Mouse (Mus musculus): ENCODE data around the gene Ros1.
A peak's percentile ranks its signal among the peaks of the same experiment; 100 is the strongest.

The Ros1 gene

DNA sequence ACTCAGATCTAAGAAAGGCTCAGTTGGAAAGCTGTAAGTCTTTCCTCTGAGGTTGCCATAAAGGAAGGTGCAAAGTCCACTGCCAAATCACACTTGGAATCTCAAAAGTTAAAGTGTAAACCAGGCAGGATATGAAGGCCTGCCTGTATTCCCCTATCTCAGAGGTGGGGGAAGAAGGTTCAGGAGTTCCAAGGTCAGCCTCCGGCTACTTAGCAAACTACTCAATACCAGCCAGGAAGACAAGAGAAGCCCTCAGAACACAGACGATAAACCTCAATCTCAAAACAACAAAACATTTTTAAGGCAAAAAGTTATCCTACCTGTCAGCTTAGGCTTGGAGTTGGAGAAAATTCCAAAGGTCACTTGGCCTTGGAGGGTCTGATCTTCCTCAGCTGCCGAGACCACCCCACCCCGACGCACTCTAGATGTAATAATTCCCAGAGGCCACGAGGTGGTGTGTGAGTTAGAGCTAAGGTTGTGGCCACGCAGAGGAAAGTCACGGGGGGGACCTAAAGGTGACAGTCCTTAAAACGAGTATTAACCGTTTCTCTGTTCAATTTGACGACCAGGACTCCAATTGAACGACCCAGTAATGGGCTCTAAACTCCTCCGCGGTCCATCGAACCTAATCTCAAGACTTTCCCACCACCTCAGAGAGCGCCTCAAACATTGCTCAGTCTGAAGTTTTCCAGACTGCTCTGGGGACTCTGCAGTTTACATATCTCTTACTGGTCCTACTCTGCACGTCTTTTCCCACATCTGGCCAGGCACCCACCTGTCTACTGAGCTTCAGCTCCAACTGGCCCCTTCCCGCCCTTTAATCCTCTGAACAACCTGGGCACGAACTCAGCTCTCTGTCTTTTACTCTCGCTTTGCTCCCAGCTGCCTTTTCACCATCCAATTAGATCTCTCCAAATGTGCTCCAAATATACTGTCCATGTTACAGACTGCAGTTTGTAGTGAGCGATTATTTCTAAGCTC lies 37.4 kb upstream of the Ros1 start:
- peaks cover 4% of the 10 kb centered on the region; the same call in 1 of the 2 replicates for H3K36me3 ChIP-seq (ENCODE audit: insufficient read depth, low read length)
- H3K4me3 ChIP-seq (replicated peaks; ENCODE audit: low read length), result peak overlapping the region; percentile 92
- H3K4me1 ChIP-seq (replicated peaks; ENCODE audit: low read depth, low read length), result peaks cover 48% of the 10 kb centered on the region
- no peaks in the 10 kb centered on the region for H3K9me3 ChIP-seq (ENCODE audit: low read length)
- no peaks in the 10 kb centered on the region for H3K27me3 ChIP-seq (ENCODE audit: insufficient read depth, low read length)
- TF ChIP-seq CTCF (conservative IDR thresholded peaks at IDR 0.05; ENCODE audit: low read length) (no peak; the same call in 1 of the 2 replicates), NANOG (IDR thresholded peaks at IDR 0.05; ENCODE audit: borderline replicate concordance, low read length) (no peak), POU5F1 (IDR thresholded peaks at IDR 0.05; ENCODE audit: borderline replicate concordance, low read length) (no peak)

DNA sequence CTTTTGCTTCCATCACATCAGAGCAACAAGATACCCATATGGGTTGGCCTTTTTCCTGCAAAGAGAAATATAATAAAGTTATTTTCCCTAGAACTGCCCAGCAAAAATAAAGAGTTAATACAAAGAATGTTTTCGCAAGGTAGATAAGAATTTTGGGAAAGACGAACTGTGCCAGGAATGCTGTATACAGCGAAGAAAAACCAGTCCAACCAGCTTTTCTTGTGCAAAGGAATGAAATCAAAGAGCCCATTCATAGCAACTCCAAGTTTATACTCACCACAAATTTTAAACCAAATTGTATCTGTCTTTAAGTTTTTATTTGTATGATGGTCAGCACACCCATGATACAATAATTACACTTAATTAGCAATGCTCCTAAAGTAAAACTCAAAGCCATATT lies 24.6 kb upstream of the Ros1 start:
- TF ChIP-seq CTCF (conservative IDR thresholded peaks at IDR 0.05; ENCODE audit: low read length), result no peak
- no peak for TF ChIP-seq POU5F1 (IDR thresholded peaks at IDR 0.05; ENCODE audit: borderline replicate concordance, low read length)
- no peak for TF ChIP-seq NANOG (IDR thresholded peaks at IDR 0.05; ENCODE audit: borderline replicate concordance, low read length)
- Histone ChIP-seq H3K27me3 (ENCODE audit: insufficient read depth, low read length) (no peaks in the 10 kb centered on the region), H3K36me3 (ENCODE audit: insufficient read depth, low read length) (no peaks in the 10 kb centered on the region), H3K4me3 (replicated peaks; ENCODE audit: low read length) (no peak overlapping the region), H3K9me3 (ENCODE audit: low read length) (peaks cover 2% of the 10 kb centered on the region; the same call in 1 of the 2 replicates), H3K4me1 (replicated peaks; ENCODE audit: low read depth, low read length) (peaks cover 11% of the 10 kb centered on the region)

DNA sequence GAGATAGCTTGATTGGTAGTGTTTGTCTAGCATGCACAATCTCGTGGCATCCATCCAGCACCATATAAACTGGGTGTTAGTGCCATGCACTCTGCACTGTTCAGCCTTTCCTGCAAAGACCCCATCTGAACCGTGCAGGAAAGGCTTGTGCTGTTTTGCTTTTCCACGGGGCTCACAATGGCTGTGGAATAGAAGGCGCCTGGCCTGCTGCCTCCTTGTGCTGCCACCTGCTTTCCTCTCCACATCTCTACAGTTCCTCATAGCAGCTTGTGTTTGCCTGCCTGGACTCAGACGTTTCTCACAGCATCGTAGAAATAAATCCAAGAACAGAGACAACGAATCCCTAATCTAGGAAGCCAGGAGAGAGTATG lies 22.5 kb upstream of the Ros1 start:
- Histone ChIP-seq H3K4me3 (replicated peaks; ENCODE audit: low read length) (no peak overlapping the region), H3K9me3 (ENCODE audit: low read length) (no peaks in the 10 kb centered on the region), H3K27me3 (ENCODE audit: insufficient read depth, low read length) (no peaks in the 10 kb centered on the region), H3K4me1 (replicated peaks; ENCODE audit: low read depth, low read length) (peaks cover 11% of the 10 kb centered on the region), H3K36me3 (ENCODE audit: insufficient read depth, low read length) (no peaks in the 10 kb centered on the region)
- TF ChIP-seq NANOG (IDR thresholded peaks at IDR 0.05; ENCODE audit: borderline replicate concordance, low read length) (no peak), POU5F1 (IDR thresholded peaks at IDR 0.05; ENCODE audit: borderline replicate concordance, low read length) (no peak), CTCF (conservative IDR thresholded peaks at IDR 0.05; ENCODE audit: low read length) (no peak)

DNA sequence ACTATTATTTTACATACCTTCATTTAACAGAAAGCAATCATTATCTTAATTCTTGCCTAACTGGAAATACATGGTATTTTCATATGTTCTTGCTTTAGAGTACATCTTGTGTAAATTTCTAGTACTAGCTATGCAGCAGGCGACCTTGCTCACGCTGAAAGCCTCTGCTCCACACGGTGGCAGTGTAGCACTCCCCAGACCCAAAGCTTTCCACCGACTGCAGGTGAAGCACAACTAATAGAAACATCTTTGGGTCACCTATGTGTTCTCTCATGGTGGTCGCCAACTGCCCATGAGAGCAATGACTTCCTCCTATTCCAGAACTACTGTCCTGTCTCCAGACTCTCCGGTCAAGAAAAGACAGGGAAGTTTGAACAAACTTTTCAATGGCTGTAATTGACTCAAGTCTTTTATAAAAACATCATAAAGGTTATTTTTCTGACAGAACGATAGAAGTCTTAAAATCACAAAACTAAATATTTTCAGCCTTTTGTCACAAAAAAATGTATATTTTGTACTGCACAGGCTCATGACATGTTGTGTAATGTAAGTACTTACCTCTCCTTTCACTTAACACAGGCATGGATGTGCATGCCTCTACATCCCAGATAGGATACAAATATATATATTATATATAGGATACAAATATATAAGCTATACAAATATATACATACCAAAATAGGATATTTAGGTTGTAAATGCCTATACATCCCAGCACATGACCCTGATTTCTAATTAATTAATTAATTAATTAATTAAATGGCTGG lies 21.9 kb upstream of the Ros1 start:
- Histone ChIP-seq H3K36me3 (ENCODE audit: insufficient read depth, low read length) (no peaks in the 10 kb centered on the region), H3K9me3 (ENCODE audit: low read length) (no peaks in the 10 kb centered on the region), H3K27me3 (ENCODE audit: insufficient read depth, low read length) (no peaks in the 10 kb centered on the region), H3K4me3 (replicated peaks; ENCODE audit: low read length) (no peak overlapping the region), H3K4me1 (replicated peaks; ENCODE audit: low read depth, low read length) (peaks cover 11% of the 10 kb centered on the region)
- TF ChIP-seq CTCF (conservative IDR thresholded peaks at IDR 0.05; ENCODE audit: low read length) (peak; percentile 59), POU5F1 (IDR thresholded peaks at IDR 0.05; ENCODE audit: borderline replicate concordance, low read length) (no peak)

DNA sequence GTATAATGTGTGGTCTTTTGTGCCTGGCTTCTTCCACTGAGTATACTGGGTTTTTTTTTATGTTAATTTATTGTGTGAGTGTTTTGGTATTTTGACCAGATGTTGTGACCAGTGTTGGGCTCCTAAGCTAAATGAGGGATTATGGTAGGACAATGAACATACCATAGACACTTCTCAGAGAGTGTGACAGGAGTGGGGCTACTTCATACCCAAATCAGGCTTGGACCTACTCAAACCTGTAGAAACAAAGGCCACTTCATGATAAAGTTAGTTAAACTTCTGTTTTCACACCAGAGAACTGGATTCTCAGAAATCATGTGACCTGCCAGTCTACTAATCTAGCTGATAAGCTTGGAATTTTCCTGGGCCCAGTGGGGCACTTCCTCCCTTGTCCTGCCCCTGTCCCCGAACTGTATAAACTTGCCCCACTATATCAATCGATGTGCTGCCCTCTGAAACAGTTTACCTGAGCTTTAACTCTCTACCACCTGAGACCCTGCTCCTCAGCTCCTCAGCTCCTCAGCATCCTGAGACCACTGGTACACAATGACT lies 20.3 kb upstream of the Ros1 start:
- Histone ChIP-seq H3K4me3 (replicated peaks; ENCODE audit: low read length) (no peak overlapping the region), H3K4me1 (replicated peaks; ENCODE audit: low read depth, low read length) (peaks cover 11% of the 10 kb centered on the region), H3K9me3 (ENCODE audit: low read length) (no peaks in the 10 kb centered on the region), H3K36me3 (ENCODE audit: insufficient read depth, low read length) (no peaks in the 10 kb centered on the region), H3K27me3 (ENCODE audit: insufficient read depth, low read length) (no peaks in the 10 kb centered on the region)
- TF ChIP-seq NANOG (IDR thresholded peaks at IDR 0.05; ENCODE audit: borderline replicate concordance, low read length), result no peak
- no peak for TF ChIP-seq POU5F1 (IDR thresholded peaks at IDR 0.05; ENCODE audit: borderline replicate concordance, low read length)
- TF ChIP-seq CTCF (conservative IDR thresholded peaks at IDR 0.05; ENCODE audit: low read length), result no peak

DNA sequence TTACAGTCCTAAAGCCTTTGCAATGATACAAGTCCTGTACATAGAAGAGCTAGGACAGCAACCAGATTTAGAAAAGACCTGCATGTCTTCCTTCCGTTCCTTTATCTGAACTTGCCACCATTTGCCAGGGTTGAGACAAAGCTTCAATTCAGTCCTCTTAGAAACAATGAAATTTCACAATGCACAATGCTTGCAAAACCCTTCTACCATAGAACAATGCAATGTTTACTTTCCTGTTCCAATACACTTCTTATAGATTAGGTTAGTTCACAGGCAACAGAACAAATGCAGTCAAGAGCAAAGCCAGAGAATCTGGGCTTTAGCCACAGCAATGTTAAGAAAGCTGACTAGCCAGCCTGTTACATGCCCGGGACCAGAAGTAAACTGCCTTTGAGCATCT lies 9.0 kb upstream of the Ros1 start:
- Histone ChIP-seq H3K9me3 (ENCODE audit: low read length) (no peaks in the 10 kb centered on the region), H3K27me3 (ENCODE audit: insufficient read depth, low read length) (no peaks in the 10 kb centered on the region; the same call in 1 of the 2 replicates), H3K4me1 (replicated peaks; ENCODE audit: low read depth, low read length) (no peaks in the 10 kb centered on the region), H3K4me3 (replicated peaks; ENCODE audit: low read length) (no peak overlapping the region), H3K36me3 (ENCODE audit: insufficient read depth, low read length) (no peaks in the 10 kb centered on the region)
- no peak for TF ChIP-seq POU5F1 (IDR thresholded peaks at IDR 0.05; ENCODE audit: borderline replicate concordance, low read length)
- TF ChIP-seq CTCF (conservative IDR thresholded peaks at IDR 0.05; ENCODE audit: low read length), result no peak
- no peak for TF ChIP-seq NANOG (IDR thresholded peaks at IDR 0.05; ENCODE audit: borderline replicate concordance, low read length)

DNA sequence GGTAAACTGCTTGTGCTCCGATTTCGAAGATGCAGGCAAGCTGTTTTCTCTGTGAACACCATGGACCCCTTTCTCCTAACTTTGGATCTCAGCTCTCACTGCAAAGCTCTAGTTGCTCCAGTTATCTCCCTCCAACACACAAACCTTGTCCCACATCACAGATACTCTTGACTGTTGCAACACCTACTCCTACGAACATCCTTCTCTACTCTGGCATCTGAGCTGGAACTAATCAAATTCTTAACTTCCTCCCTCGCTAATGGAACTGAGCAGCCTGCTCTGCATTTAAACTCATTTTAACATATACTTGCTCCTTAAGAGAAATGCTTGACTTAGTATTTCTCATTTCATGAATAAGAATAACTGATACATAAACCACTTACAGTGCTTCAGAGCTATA lies 9.1 kb downstream of the Ros1 start:
- Histone ChIP-seq H3K4me1 (replicated peaks; ENCODE audit: low read depth, low read length) (no peaks in the 10 kb centered on the region), H3K4me3 (replicated peaks; ENCODE audit: low read length) (no peak overlapping the region), H3K27me3 (ENCODE audit: insufficient read depth, low read length) (no peaks in the 10 kb centered on the region), H3K36me3 (ENCODE audit: insufficient read depth, low read length) (no peaks in the 10 kb centered on the region), H3K9me3 (ENCODE audit: low read length) (no peaks in the 10 kb centered on the region)
- TF ChIP-seq CTCF (conservative IDR thresholded peaks at IDR 0.05; ENCODE audit: low read length) (no peak), NANOG (IDR thresholded peaks at IDR 0.05; ENCODE audit: borderline replicate concordance, low read length) (no peak), POU5F1 (IDR thresholded peaks at IDR 0.05; ENCODE audit: borderline replicate concordance, low read length) (no peak)

DNA sequence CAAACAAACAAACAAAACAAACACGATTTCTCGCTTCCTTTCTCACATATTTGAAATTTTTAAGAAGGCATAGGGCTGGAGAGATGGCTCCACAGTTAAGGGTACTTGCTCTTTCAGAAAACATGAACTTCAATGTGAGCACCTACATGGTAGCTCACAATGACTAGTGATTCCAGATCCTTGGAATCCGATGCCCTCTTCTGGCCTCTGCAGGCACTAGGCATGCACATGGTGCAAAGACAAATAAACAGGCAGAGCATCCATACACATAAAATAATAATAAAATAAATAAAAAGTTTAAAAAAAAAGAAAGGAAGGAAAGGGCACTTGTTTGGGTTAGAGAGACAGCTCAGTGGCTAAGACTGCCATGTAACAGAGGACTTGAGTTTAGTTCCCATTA lies 12.2 kb downstream of the Ros1 start:
- H3K9me3 ChIP-seq (ENCODE audit: low read length), result no peaks in the 10 kb centered on the region
- H3K36me3 ChIP-seq (ENCODE audit: insufficient read depth, low read length), result no peaks in the 10 kb centered on the region
- H3K27me3 ChIP-seq (ENCODE audit: insufficient read depth, low read length), result no peaks in the 10 kb centered on the region
- TF ChIP-seq POU5F1 (IDR thresholded peaks at IDR 0.05; ENCODE audit: borderline replicate concordance, low read length) (no peak), CTCF (conservative IDR thresholded peaks at IDR 0.05; ENCODE audit: low read length) (0 out of 2 replicates have a peak, but pooled peaks have one; percentile 16)
- H3K4me3 ChIP-seq (replicated peaks; ENCODE audit: low read length), result no peak overlapping the region
- no peaks in the 10 kb centered on the region for H3K4me1 ChIP-seq (replicated peaks; ENCODE audit: low read depth, low read length)

All from E14TG2a.4 (cell line).